Mouse (Mus musculus): ENCODE measurements around the gene Strbp. TPM values are rescaled to one million over a fixed set of nuclear protein-coding genes. Genes with fewer than 3 reads are reported as not detected.
"Not testable (repeated sequence)": the region's sequence is repeated elsewhere in the genome, so short reads cannot be mapped to it uniquely, and the experiment has no call there.

The Strbp gene
- polyA plus RNA-seq, 1 experiment from 2014 or later, result 16.2 TPM

GRCm38 (mm10) chr2:37516922-37517462 lies 186.7 kb downstream of the Strbp start:
- H3K27ac ChIP-seq, result no peak overlapping the region
- no peak overlapping the region for H3K9ac ChIP-seq
- WGBS (ENCODE audit: insufficient replicate concordance), result 64% methylated on average over 4 of the region's 4 CpGs
- no peaks in the 10 kb centered on the region for H3K27me3 ChIP-seq
- H3K9me3 ChIP-seq (replicated peaks), result no peaks in the 10 kb centered on the region
- peaks cover 12% of the 10 kb centered on the region for H3K36me3 ChIP-seq
- no peak overlapping the region for H3K4me3 ChIP-seq (replicated peaks)
- DNase-seq (no peak), ATAC-seq (ENCODE audit: low read depth) (no peak)
- no peaks in the 10 kb centered on the region for H3K4me1 ChIP-seq (replicated peaks)
- no peak overlapping the region for H3K4me2 ChIP-seq

DNA sequence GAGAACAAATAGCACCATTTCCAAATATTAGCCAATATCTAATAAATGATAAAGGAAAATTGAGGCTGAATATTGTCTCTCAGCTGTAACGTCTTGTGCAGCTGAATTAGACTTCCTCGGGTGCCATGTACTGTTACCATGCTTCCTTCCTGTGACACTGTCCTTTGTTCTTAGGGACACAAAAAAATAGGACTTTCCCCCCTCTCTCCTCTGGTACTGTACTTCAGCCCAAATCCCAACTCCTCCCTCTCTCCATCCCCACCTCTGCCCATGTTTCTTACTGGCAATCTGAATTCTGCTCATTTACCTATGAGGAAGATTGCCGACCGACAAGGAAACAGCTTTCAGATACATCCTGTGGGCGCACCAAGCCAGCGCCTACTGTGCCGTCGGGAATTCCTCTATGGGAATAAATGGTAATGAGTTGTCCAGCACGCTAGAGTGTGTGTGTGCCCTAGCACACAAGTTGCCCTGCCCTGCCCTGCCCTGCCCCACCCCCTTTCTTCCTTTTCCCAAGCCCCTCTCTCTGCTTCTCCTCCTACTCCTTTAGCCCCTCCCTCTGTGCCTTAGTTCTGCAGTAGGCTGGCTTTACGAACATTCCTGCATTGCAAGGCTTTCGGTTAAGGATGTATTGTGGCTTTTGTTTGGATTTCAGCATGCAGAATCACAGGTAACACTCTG lies 187.5 kb downstream of the Strbp start, which contains the start of gene Gpr21:
Gene Gpr21 (plus strand): TSS at position 303 of the 681 bp plus-strand sequence.
- WGBS (ENCODE audit: insufficient replicate concordance), result 47% methylated on average over 11 of the region's 11 CpGs
- Histone ChIP-seq H3K27ac (no peak within 1 kb of the TSS), H3K9me3 (replicated peaks) (no peaks in the 10 kb centered on the region), H3K9ac (no peak within 1 kb of the TSS), H3K4me2 (peak within 1 kb of the TSS; percentile 26), H3K4me1 (replicated peaks) (no peaks in the 10 kb centered on the region), H3K4me3 (replicated peaks) (no peak within 1 kb of the TSS), H3K36me3 (peaks cover 15% of the 10 kb centered on the region), H3K27me3 (no peaks in the 10 kb centered on the region)
- ATAC-seq (ENCODE audit: low read depth), result no peak
- DNase-seq, result no peak

DNA sequence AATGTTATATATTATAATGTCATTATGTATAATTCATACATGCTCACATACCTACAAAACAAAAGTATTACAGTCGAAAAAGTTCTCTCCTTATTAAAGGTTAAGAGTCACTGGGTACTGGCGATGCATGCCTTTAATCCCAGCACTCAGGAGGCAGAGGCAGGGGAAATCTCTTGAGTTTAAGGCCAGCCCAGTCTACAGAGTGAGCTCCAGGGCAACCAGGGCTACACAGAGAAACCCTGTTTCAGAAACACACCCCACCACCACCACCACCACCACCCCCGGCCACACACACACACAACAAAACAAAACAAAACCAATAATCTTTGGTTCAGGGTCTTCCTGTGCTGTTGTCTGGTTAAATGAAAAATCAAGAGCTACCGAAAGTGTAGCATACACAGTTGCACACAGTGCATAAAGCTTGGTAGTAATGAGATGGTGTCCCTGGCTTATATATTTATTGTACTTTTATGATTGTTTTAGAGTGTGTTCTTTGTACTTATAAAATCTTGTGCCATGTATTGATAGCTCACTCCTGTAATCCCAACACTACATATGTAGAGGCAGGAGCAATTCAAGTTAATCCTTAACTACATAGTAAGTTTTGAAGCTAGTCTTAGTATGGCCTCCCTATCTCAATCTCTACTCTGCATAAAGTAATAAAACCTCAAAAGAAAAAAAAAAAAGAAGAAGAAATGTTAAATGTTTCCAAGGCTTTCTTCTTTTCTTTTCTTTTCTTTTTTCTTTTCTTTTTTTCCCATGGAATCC lies 192.3 kb downstream of the Strbp start:
- Histone ChIP-seq H3K36me3 (peaks cover 16% of the 10 kb centered on the region; the same call in 1 of the 2 replicates), H3K4me2 (no peak overlapping the region), H3K4me3 (replicated peaks) (no peak overlapping the region), H3K9me3 (replicated peaks) (no peaks in the 10 kb centered on the region), H3K27me3 (no peaks in the 10 kb centered on the region), H3K4me1 (replicated peaks) (no peaks in the 10 kb centered on the region), H3K9ac (no peak overlapping the region), H3K27ac (no peak overlapping the region)
- no peak for ATAC-seq (ENCODE audit: low read depth)
- 78% methylated on average over 4 of the region's 4 CpGs for WGBS (ENCODE audit: insufficient replicate concordance)
- no peak for DNase-seq

GRCm38 (mm10) chr2:37505856-37506255 lies 197.8 kb downstream of the Strbp start:
- H3K4me3 ChIP-seq (replicated peaks); H3K9ac ChIP-seq; ATAC-seq (ENCODE audit: low read depth); H3K4me1 ChIP-seq (replicated peaks); DNase-seq; H3K27ac ChIP-seq; H3K4me2 ChIP-seq; H3K9me3 ChIP-seq (replicated peaks); H3K27me3 ChIP-seq: not testable (repeated sequence)
- WGBS (ENCODE audit: insufficient replicate concordance), result 79% methylated on average over 2 of the region's 2 CpGs
- H3K36me3 ChIP-seq, result peaks cover 16% of the 10 kb centered on the region

GRCm38 (mm10) chr2:37497321-37497720 lies 206.3 kb downstream of the Strbp start:
- H3K4me1 ChIP-seq (replicated peaks), result no peaks in the 10 kb centered on the region
- no peaks in the 10 kb centered on the region for H3K27me3 ChIP-seq
- no peak for DNase-seq
- no peak for ATAC-seq (ENCODE audit: low read depth)
- 84% methylated on average over 4 of the region's 4 CpGs for WGBS (ENCODE audit: insufficient replicate concordance)
- H3K4me3 ChIP-seq (replicated peaks), result no peak overlapping the region
- H3K9ac ChIP-seq, result no peak overlapping the region
- no peak overlapping the region for H3K27ac ChIP-seq
- H3K36me3 ChIP-seq, result peaks cover 8% of the 10 kb centered on the region; the same call in 1 of the 2 replicates
- H3K9me3 ChIP-seq (replicated peaks), result no peaks in the 10 kb centered on the region
- H3K4me2 ChIP-seq, result no peak overlapping the region

DNA sequence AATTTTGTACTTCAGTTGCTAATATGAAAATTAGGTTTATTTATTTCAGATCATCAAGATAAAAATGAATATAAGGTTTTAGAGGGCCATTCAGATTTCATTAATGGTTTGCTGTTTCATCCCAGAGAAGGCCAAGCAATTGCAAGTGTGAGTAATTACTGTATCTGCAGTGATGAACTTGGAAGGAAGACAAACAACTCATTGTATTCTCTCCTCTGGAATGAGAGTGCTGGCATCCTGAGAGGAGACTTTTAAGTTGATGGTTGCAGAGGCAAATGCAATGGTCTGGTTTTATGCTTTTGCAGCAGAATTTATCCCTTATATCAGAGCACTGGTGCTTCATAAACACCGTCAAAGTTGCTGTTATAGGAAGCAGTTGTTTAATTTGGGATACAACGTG lies 214.7 kb downstream of the Strbp start:
- Histone ChIP-seq H3K4me3 (replicated peaks) (no peak overlapping the region), H3K27ac (no peak overlapping the region), H3K36me3 (peaks cover 14% of the 10 kb centered on the region), H3K9ac (no peak overlapping the region), H3K9me3 (replicated peaks) (no peaks in the 10 kb centered on the region), H3K4me1 (replicated peaks) (peaks cover 12% of the 10 kb centered on the region), H3K4me2 (no peak overlapping the region), H3K27me3 (no peaks in the 10 kb centered on the region)
- 82% methylated on average over 2 of the region's 2 CpGs for WGBS (ENCODE audit: insufficient replicate concordance)
- ATAC-seq (ENCODE audit: low read depth) (no peak), DNase-seq (no peak)

DNA sequence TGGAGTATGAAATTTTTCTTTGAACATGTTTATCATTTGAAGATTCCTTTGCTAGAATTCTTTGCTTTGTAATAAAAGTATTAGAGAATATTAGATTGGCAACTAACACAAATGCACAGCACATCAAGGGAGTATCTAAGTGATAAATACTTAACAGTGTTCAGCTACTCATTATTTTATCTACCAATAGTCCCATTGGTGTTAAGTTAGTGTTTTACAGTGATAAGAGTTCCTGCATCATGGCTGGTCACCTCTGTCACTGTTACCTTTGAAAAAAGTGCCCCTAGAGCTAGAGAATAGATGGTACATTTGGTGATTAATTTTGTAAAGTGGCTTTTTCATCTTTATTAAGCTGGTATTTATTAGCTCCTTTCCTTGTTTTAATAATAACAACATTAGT lies 217.3 kb downstream of the Strbp start:
- ATAC-seq (ENCODE audit: low read depth), result peak; percentile 84
- H3K9ac ChIP-seq, result no peak overlapping the region
- H3K4me1 ChIP-seq (replicated peaks), result peaks cover 12% of the 10 kb centered on the region
- no peaks in the 10 kb centered on the region for H3K27me3 ChIP-seq
- H3K4me3 ChIP-seq (replicated peaks), result no peak overlapping the region
- no peak for DNase-seq
- no peak overlapping the region for H3K4me2 ChIP-seq
- H3K27ac ChIP-seq, result no peak overlapping the region
- H3K36me3 ChIP-seq, result peaks cover 14% of the 10 kb centered on the region
- H3K9me3 ChIP-seq (replicated peaks), result no peaks in the 10 kb centered on the region

DNA sequence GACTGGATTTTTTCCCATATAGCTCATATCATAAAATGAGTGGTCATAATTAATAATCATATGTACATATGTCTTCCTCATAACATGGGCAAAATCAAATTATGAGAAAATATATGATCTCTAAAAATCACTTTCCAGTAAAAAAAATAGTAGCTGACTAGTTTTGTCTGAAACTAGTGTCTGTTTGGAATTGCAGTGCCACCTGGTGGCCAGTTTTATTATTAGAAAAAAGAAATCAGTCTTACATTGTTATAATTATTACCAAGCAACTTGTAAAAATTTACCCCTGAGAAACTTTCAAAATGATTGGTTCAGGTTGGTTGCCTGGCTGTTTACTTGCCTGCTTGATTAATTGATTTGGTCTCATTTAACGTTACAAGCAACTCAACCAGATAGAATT lies 218.3 kb downstream of the Strbp start:
- Histone ChIP-seq H3K9ac (no peak overlapping the region), H3K36me3 (peaks cover 11% of the 10 kb centered on the region), H3K4me2 (no peak overlapping the region), H3K4me3 (replicated peaks) (no peak overlapping the region), H3K27ac (no peak overlapping the region), H3K27me3 (no peaks in the 10 kb centered on the region), H3K9me3 (replicated peaks) (no peaks in the 10 kb centered on the region), H3K4me1 (replicated peaks) (peaks cover 21% of the 10 kb centered on the region)
- ATAC-seq (ENCODE audit: low read depth) (no peak), DNase-seq (peak; percentile 10)
- WGBS (ENCODE audit: insufficient replicate concordance), result 83% methylated on average over 1 of the region's 1 CpGs

GRCm38 (mm10) chr2:37484165-37484564 lies 219.5 kb downstream of the Strbp start:
- Histone ChIP-seq H3K36me3 (peaks cover 11% of the 10 kb centered on the region), H3K4me2 (no peak overlapping the region), H3K27ac (no peak overlapping the region), H3K27me3 (no peaks in the 10 kb centered on the region), H3K9me3 (replicated peaks) (no peaks in the 10 kb centered on the region), H3K9ac (no peak overlapping the region), H3K4me1 (replicated peaks) (peaks cover 28% of the 10 kb centered on the region), H3K4me3 (replicated peaks) (no peak overlapping the region)
- ATAC-seq (ENCODE audit: low read depth) (no peak), DNase-seq (no peak)
- WGBS (ENCODE audit: insufficient replicate concordance), result 56% methylated on average over 2 of the region's 2 CpGs

GRCm38 (mm10) chr2:37480039-37480438 lies 223.6 kb downstream of the Strbp start:
- H3K9ac ChIP-seq, result no peak overlapping the region
- H3K4me1 ChIP-seq (replicated peaks), result peaks cover 16% of the 10 kb centered on the region
- DNase-seq (no peak), ATAC-seq (ENCODE audit: low read depth) (peak; percentile 63)
- no peaks in the 10 kb centered on the region for H3K9me3 ChIP-seq (replicated peaks)
- no peak overlapping the region for H3K4me3 ChIP-seq (replicated peaks)
- H3K27me3 ChIP-seq, result no peaks in the 10 kb centered on the region
- no peak overlapping the region for H3K4me2 ChIP-seq
- 59% methylated on average over 2 of the region's 2 CpGs for WGBS (ENCODE audit: insufficient replicate concordance)
- H3K27ac ChIP-seq, result no peak overlapping the region
- H3K36me3 ChIP-seq, result peaks cover 35% of the 10 kb centered on the region

- no peak for DNase-seq
- no peak for ATAC-seq (ENCODE audit: low read depth)
- Histone ChIP-seq H3K4me2 (no peak overlapping the region), H3K27me3 (no peaks in the 10 kb centered on the region), H3K4me1 (replicated peaks) (peaks cover 16% of the 10 kb centered on the region), H3K9ac (no peak overlapping the region), H3K9me3 (replicated peaks) (no peaks in the 10 kb centered on the region), H3K36me3 (peaks cover 35% of the 10 kb centered on the region), H3K4me3 (replicated peaks) (no peak overlapping the region), H3K27ac (no peak overlapping the region)
These were observed 224.1 kb downstream of the Strbp start for GRCm38 (mm10) chr2:37479559-37479958.

Data from liver, embryonic 13.5 days (tissue).